Comparison of ENCODE assay signal across 16 mouse cellular contexts in genomic region chr3:108214734-108215133, GRCm38 (mm10). TPM values are rescaled to one million over a fixed set of nuclear protein-coding genes. Genes with fewer than 3 reads are reported as not detected.
DNase-seq lines count a peak whose midpoint lies in the region; ATAC-seq and TF ChIP-seq lines count a peak whose summit lies in the region.
"Had no signal": no experiment of that assay in that cellular context is flagged by ENCODE, and none has a peak within 500 bp of the region (broad histone marks: within the 10 kb centered on the region; RNA-seq: fewer than 3 reads in every experiment).

No protein-coding gene starts in this region.

- H3K27me3 ChIP-seq in lung, embryonic 14.5 days (ENCODE audit: insufficient read depth, low read length): no peaks in the 10 kb centered on the region
- no peaks in the 10 kb centered on the region for H3K27me3 ChIP-seq in limb, embryonic 14.5 days (ENCODE audit: control insufficient read depth, insufficient read depth, low read length)
- peaks cover 55% of the 10 kb centered on the region for H3K27me3 ChIP-seq in liver, embryonic 12.5 days (replicated peaks)
- H3K27me3 ChIP-seq: midbrain, embryonic 13.5 days; neural tube, embryonic 12.5 days had no signal

- no peak overlapping the region for H3K9ac ChIP-seq in lung, embryonic 14.5 days
- no peak overlapping the region for H3K9ac ChIP-seq in limb, embryonic 14.5 days (ENCODE audit: low read depth, low read length, severe bottlenecking)
- no peak overlapping the region for H3K9ac ChIP-seq in liver, embryonic 12.5 days
- H3K9ac ChIP-seq: embryonic facial prominence, embryonic 13.5 days; midbrain, embryonic 13.5 days; neural tube, embryonic 12.5 days had no signal

- no peak overlapping the region for H3K4me2 ChIP-seq in lung, embryonic 14.5 days
- no peak overlapping the region for H3K4me2 ChIP-seq in limb, embryonic 14.5 days (replicated peaks; ENCODE audit: low read depth, low read length, severe bottlenecking)
- H3K4me2 ChIP-seq in liver, embryonic 12.5 days: no peak overlapping the region
- H3K4me2 ChIP-seq: embryonic facial prominence, embryonic 13.5 days; midbrain, embryonic 13.5 days; neural tube, embryonic 12.5 days had no signal

- DNase-seq in adrenal gland, adult 2 months: peak; percentile 11
- DNase-seq in adrenal gland, adult 18-20 months (ENCODE audit: low spot score in 2 of 2): no peak
- DNase-seq in lung, embryonic 14.5 days: peak; percentile 78
- DNase-seq in lung, adult 18-20 months: no peak
- peak; percentile 67 for DNase-seq in adipocyte (ENCODE audit: low spot score)
- DNase-seq in limb, embryonic 14.5 days (ENCODE audit: low spot score): peak; percentile 53
- DNase-seq in frontal cortex, postnatal 36 days (ENCODE audit: low spot score in 2 of 2): no peak
- DNase-seq: cerebellum, adult 8-10 months; heart, adult 2 months; kidney, adult 2 months; left cerebral cortex, postnatal 4 days had no signal

- no peaks in the 10 kb centered on the region; the same call in 1 of the 2 replicates for H3K4me1 ChIP-seq in lung, embryonic 14.5 days (ENCODE audit: insufficient read depth)
- no peaks in the 10 kb centered on the region; the same call in 1 of the 2 replicates for H3K4me1 ChIP-seq in limb, embryonic 14.5 days (ENCODE audit: control insufficient read depth, insufficient read depth, low read length)
- H3K4me1 ChIP-seq in liver, embryonic 12.5 days: peaks cover 8% of the 10 kb centered on the region
- H3K4me1 ChIP-seq: neural tube, embryonic 12.5 days had no signal

- 13% methylated on average over 5 of the region's 5 CpGs for WGBS in lung, embryonic 14.5 days
- 15% methylated on average over 5 of the region's 5 CpGs for WGBS in limb, embryonic 14.5 days
- 15% methylated on average over 5 of the region's 5 CpGs for WGBS in liver, embryonic 12.5 days (ENCODE audit: insufficient replicate concordance)

- H3K27ac ChIP-seq in lung, embryonic 14.5 days (ENCODE audit: low read depth): no peak overlapping the region
- no peak overlapping the region for H3K27ac ChIP-seq in limb, embryonic 14.5 days (replicated peaks; ENCODE audit: low read depth, low read length)
- no peak overlapping the region for H3K27ac ChIP-seq in liver, embryonic 12.5 days
- H3K27ac ChIP-seq: embryonic facial prominence, embryonic 13.5 days; heart, adult 2 months; midbrain, embryonic 13.5 days; neural tube, embryonic 12.5 days had no signal

- TF ChIP-seq CTCF in lung, embryonic 14.5 days (IDR thresholded peaks at IDR 0.05; ENCODE audit: low read depth): no peak

- TF ChIP-seq POLR2A in limb, embryonic 14.5 days (IDR thresholded peaks at IDR 0.05; ENCODE audit: borderline replicate concordance, extremely low read depth, insufficient read depth, insufficient read length): no peak

- no peak for ATAC-seq in lung, embryonic 14.5 days (ENCODE audit: insufficient read depth)
- no peak for ATAC-seq in limb, embryonic 14.5 days (ENCODE audit: low FRiP score, low read depth)
- no peak for ATAC-seq in liver, embryonic 12.5 days
- ATAC-seq: midbrain, embryonic 13.5 days had no signal

- H3K4me3 ChIP-seq in lung, embryonic 14.5 days (ENCODE audit: low read depth, low read length): no peak overlapping the region
- H3K4me3 ChIP-seq in limb, embryonic 14.5 days (replicated peaks; ENCODE audit: low read length): no peak overlapping the region
- no peak overlapping the region for H3K4me3 ChIP-seq in liver, embryonic 12.5 days
- H3K4me3 ChIP-seq: embryonic facial prominence, embryonic 13.5 days; heart, adult 2 months; midbrain, embryonic 13.5 days; neural tube, embryonic 12.5 days had no signal

- H3K9me3 ChIP-seq in lung, embryonic 14.5 days (ENCODE audit: low read depth, low read length): no peaks in the 10 kb centered on the region
- no peaks in the 10 kb centered on the region for H3K9me3 ChIP-seq in limb, embryonic 14.5 days (ENCODE audit: control insufficient read depth, low read length)
- H3K9me3 ChIP-seq in liver, embryonic 12.5 days (replicated peaks): no peaks in the 10 kb centered on the region
- H3K9me3 ChIP-seq: embryonic facial prominence, embryonic 13.5 days; midbrain, embryonic 13.5 days; neural tube, embryonic 12.5 days had no signal

- no peaks in the 10 kb centered on the region for H3K36me3 ChIP-seq in lung, embryonic 14.5 days (ENCODE audit: insufficient read depth)
- H3K36me3 ChIP-seq in limb, embryonic 14.5 days (ENCODE audit: control insufficient read depth, insufficient read depth, low read length): no peaks in the 10 kb centered on the region
- H3K36me3 ChIP-seq in liver, embryonic 12.5 days: no peaks in the 10 kb centered on the region
- H3K36me3 ChIP-seq: embryonic facial prominence, embryonic 13.5 days; midbrain, embryonic 13.5 days; neural tube, embryonic 12.5 days had no signal

RNA-seq across cellular contexts. Expression of gene Atxn7l2, which starts 4.0 kb away (rescaled TPM):
- 1 to 10 TPM; 9.1 to 9.4 TPM for total RNA-seq in adrenal gland, adult 2 months (2021)
- polyA plus RNA-seq in adrenal gland, adult 2 months (2012; rRNA removed): 11.8 and 13.5 TPM in 2 replicates
- 1 to 10 TPM; 8.2 to 8.5 TPM for total RNA-seq in adrenal gland, adult 18-20 months (2021)
- 14.0 and 18.1 TPM in 2 replicates for polyA plus RNA-seq in lung, embryonic 14.5 days (2014; fragmentation: Nextera tagmentation; extraction: Ambion mirVana)
- polyA plus RNA-seq in limb, embryonic 14.5 days (2012; rRNA removed): 37.0 and 45.2 TPM in 2 replicates
- polyA plus RNA-seq in limb, embryonic 14.5 days (2014; fragmentation: Nextera tagmentation; extraction: Ambion mirVana): 22.9 and 23.7 TPM in 2 replicates
- polyA plus RNA-seq in liver, embryonic 12.5 days (2016; fragmentation: Nextera tagmentation; extraction: Ambion mirVana): 4.5 and 4.9 TPM in 2 replicates

RNA-seq across cellular contexts. Expression of gene Sypl2, which starts 11.7 kb away (rescaled TPM):
- total RNA-seq in adrenal gland, adult 2 months (2021): under 1 TPM; 0.20 to 0.97 TPM
- 0.11 and 0.31 TPM in 2 replicates for polyA plus RNA-seq in adrenal gland, adult 2 months (2012; rRNA removed)
- 1 to 10 TPM in 1 of 2 experiments, under 1 TPM in 1; 0.46 to 1.4 TPM for total RNA-seq in adrenal gland, adult 18-20 months (2021)
- polyA plus RNA-seq in lung, embryonic 14.5 days (2014; fragmentation: Nextera tagmentation; extraction: Ambion mirVana): 0.54 and 0.96 TPM in 2 replicates
- polyA plus RNA-seq in limb, embryonic 14.5 days (2012; rRNA removed): 3.7 and 4.0 TPM in 2 replicates
- 2.1 and 2.7 TPM in 2 replicates for polyA plus RNA-seq in limb, embryonic 14.5 days (2014; fragmentation: Nextera tagmentation; extraction: Ambion mirVana)
- 0.12 and 0.14 TPM in 2 replicates for polyA plus RNA-seq in liver, embryonic 12.5 days (2016; fragmentation: Nextera tagmentation; extraction: Ambion mirVana)
- total RNA-seq: hematopoietic stem cell, adult 5-6 weeks had no signal

RNA-seq across cellular contexts. Expression of gene Cyb561d1, which starts 13.7 kb away (rescaled TPM):
- total RNA-seq in adrenal gland, adult 2 months (2021): 1 to 10 TPM; 6.4 to 7.9 TPM
- polyA plus RNA-seq in adrenal gland, adult 2 months (2012; rRNA removed): 6.9 and 8.1 TPM in 2 replicates
- 1 to 10 TPM; 7.3 to 8.6 TPM for total RNA-seq in adrenal gland, adult 18-20 months (2021)
- 2.0 TPM in 2 replicates for polyA plus RNA-seq in lung, embryonic 14.5 days (2014; fragmentation: Nextera tagmentation; extraction: Ambion mirVana)
- 3.8 and 5.0 TPM in 2 replicates for polyA plus RNA-seq in limb, embryonic 14.5 days (2012; rRNA removed)
- polyA plus RNA-seq in limb, embryonic 14.5 days (2014; fragmentation: Nextera tagmentation; extraction: Ambion mirVana): 1.7 and 2.0 TPM in 2 replicates
- polyA plus RNA-seq in liver, embryonic 12.5 days (2016; fragmentation: Nextera tagmentation; extraction: Ambion mirVana): 2.8 TPM in 2 replicates

RNA-seq across cellular contexts. Expression of gene Amigo1, which starts 28.6 kb away (rescaled TPM):
- 10 to 100 TPM; 21.4 to 27.8 TPM for total RNA-seq in adrenal gland, adult 2 months (2021)
- 57.6 and 62.3 TPM in 2 replicates for polyA plus RNA-seq in adrenal gland, adult 2 months (2012; rRNA removed)
- total RNA-seq in adrenal gland, adult 18-20 months (2021): 10 to 100 TPM; 23.1 to 23.5 TPM
- polyA plus RNA-seq in lung, embryonic 14.5 days (2014; fragmentation: Nextera tagmentation; extraction: Ambion mirVana): 2.1 TPM in 2 replicates
- 11.3 and 14.8 TPM in 2 replicates for polyA plus RNA-seq in limb, embryonic 14.5 days (2012; rRNA removed)
- polyA plus RNA-seq in limb, embryonic 14.5 days (2014; fragmentation: Nextera tagmentation; extraction: Ambion mirVana): 5.4 and 5.7 TPM in 2 replicates
- 1.1 and 1.2 TPM in 2 replicates for polyA plus RNA-seq in liver, embryonic 12.5 days (2016; fragmentation: Nextera tagmentation; extraction: Ambion mirVana)

RNA-seq across cellular contexts. Expression of gene Psma5, which starts 42.0 kb away (rescaled TPM):
- 10 to 100 TPM; 74.4 to 87.2 TPM for total RNA-seq in adrenal gland, adult 2 months (2021)
- 13.3 and 13.4 TPM in 2 replicates for polyA plus RNA-seq in adrenal gland, adult 2 months (2012; rRNA removed)
- total RNA-seq in adrenal gland, adult 18-20 months (2021): 10 to 100 TPM; 79.4 to 84.3 TPM
- polyA plus RNA-seq in lung, embryonic 14.5 days (2014; fragmentation: Nextera tagmentation; extraction: Ambion mirVana): 320 and 323 TPM in 2 replicates
- 148 and 177 TPM in 2 replicates for polyA plus RNA-seq in limb, embryonic 14.5 days (2012; rRNA removed)
- 301 and 312 TPM in 2 replicates for polyA plus RNA-seq in limb, embryonic 14.5 days (2014; fragmentation: Nextera tagmentation; extraction: Ambion mirVana)
- polyA plus RNA-seq in liver, embryonic 12.5 days (2016; fragmentation: Nextera tagmentation; extraction: Ambion mirVana): 213 and 222 TPM in 2 replicates

Comparison
In these comparisons a context has a peak if more than half of its experiments do, and no peak if none do; other contexts are left out.
1. DNase-seq: peak in adrenal gland, adult 2 months (single experiment), lung, embryonic 14.5 days (single experiment), adipocyte (single experiment) and limb, embryonic 14.5 days (single experiment); none in adrenal gland, adult 18-20 months (0 of 2), lung, adult 18-20 months (0 of 2) and frontal cortex, postnatal 36 days (0 of 2).